Mouse (Mus musculus) liver, embryonic 14 days (tissue): ENCODE results near the gene Eprs. TPM values are rescaled to one million over a fixed set of nuclear protein-coding genes. Genes with fewer than 3 reads are reported as not detected.

ENCODE experiments used
- polyA plus RNA-seq: library from polyadenylated mRNA; depleted of rRNA; stranded (reverse); fragments of >200 nt; gene quantifications from 2 replicates; pipeline ENCODE4 v1.2.3, GENCODE M21; 2012; rRNA removed

Gene Eprs
- polyA plus RNA-seq, result 24.6 and 28.2 TPM in 2 replicates

GRCm38 (mm10) chr1:185362677-185363520, at the start of gene Eprs:
TSS of gene Eprs (plus strand) at chr1:185363044.

GRCm38 (mm10) chr1:185328721-185329610, 33.9 kb upstream of the Eprs start, which contains the start of gene Iars2:
TSS of gene Iars2 (minus strand) at chr1:185329396.

GRCm38 (mm10) chr1:185331983-185332430, 30.8 kb upstream of the Eprs start, which contains the start of gene Bpnt1:
TSS of gene Bpnt1 (plus strand) at chr1:185332149.

GRCm38 (mm10) chr1:185454575-185454954, 91.7 kb downstream of the Eprs start, which contains the start of gene Slc30a10:
TSS of gene Slc30a10 (plus strand) at chr1:185454848.

Other genes with a start within 250 kb of the Eprs start
- gene Rab3gap2, start 158.9 kb upstream of the Eprs start, polyA plus RNA-seq, result 9.0 and 9.6 TPM in 2 replicates
- 16.5 and 18.4 TPM in 2 replicates for gene Iars2, start 33.6 kb upstream of the Eprs start, polyA plus RNA-seq
- 10.6 and 12.4 TPM in 2 replicates for gene Bpnt1, start 30.9 kb upstream of the Eprs start, polyA plus RNA-seq
- gene Slc30a10, start 91.8 kb downstream of the Eprs start, polyA plus RNA-seq, result 19.3 and 24.3 TPM in 2 replicates